Mouse (Mus musculus) embryonic fibroblast, embryonic 13.5 days (primary cell): ENCODE results near the gene Ndufaf7.

Experiments used
- CTCF ChIP-seq: IDR thresholded peaks from 2 replicates; pipeline ENCODE4 v1.5.1; 2011; ENCODE audit warnings: mild to moderate bottlenecking, control low read depth, low read length, moderate library complexity, borderline replicate concordance; ENCODE audit not compliant: insufficient read depth
- POLR2A ChIP-seq: IDR thresholded peaks from 2 replicates; pipeline ENCODE4 v1.6.1; 2011; ENCODE audit warnings: low read depth, mild to moderate bottlenecking, control low read depth, low read length, moderate library complexity

DNA sequence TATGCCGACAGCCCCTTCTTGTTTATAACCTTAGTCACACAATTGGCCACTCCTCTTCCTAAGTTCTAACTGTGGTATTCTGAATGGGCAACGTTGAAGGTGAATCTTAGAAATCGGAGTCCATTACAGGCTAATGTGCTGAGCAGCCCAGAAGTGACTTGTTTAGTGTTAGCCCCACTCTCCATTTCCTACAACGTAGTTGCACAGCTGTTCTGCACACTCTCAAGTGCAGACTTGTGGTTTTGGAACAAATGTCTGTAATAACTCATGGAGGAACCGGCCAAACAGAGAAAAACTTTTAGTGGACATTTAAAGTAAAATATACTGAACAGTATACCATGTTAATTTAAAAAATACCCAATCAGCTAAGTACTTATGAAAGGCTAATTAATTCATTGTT, 15.1 kb downstream of the Ndufaf7 start:
- TF ChIP-seq CTCF (no peak), POLR2A (no peak)
